Mouse (Mus musculus) urinary bladder, adult 18-20 months (tissue): ENCODE measurements around the gene Ppm1g.

Source experiments
- DNase-seq, 2 experiments: peaks; one replicate each; pipeline ENCODE4 v3.0.0; 2022; ENCODE audit warnings: low spot score in 2 of 2, mixed read lengths in 2 of 2

The Ppm1g gene

GRCm38 (mm10) chr5:31220448-31221303 lies at the start of gene Ppm1g:
Gene Ppm1g, minus strand, starts transcription at chr5:31220687.
- DNase-seq = peak; percentile 97 to 99

GRCm38 (mm10) chr5:31267686-31268085 lies 47.2 kb upstream of the Ppm1g start:
- no peak for DNase-seq

GRCm38 (mm10) chr5:31266101-31266500 lies 45.6 kb upstream of the Ppm1g start:
- DNase-seq = no peak

GRCm38 (mm10) chr5:31257616-31258015 lies 37.1 kb upstream of the Ppm1g start:
- no peak for DNase-seq

GRCm38 (mm10) chr5:31255971-31256370 lies 35.5 kb upstream of the Ppm1g start:
- no peak for DNase-seq

GRCm38 (mm10) chr5:31255381-31255780 lies 34.9 kb upstream of the Ppm1g start:
- no peak for DNase-seq

- DNase-seq = no peak
Observed at GRCm38 (mm10) chr5:31254901-31255300, 34.4 kb upstream of the Ppm1g start.

- DNase-seq = peak; percentile 37 to 73
Observed at GRCm38 (mm10) chr5:31254452-31254851, 34.0 kb upstream of the Ppm1g start.

GRCm38 (mm10) chr5:31253806-31254205 lies 33.3 kb upstream of the Ppm1g start:
- DNase-seq = no peak

GRCm38 (mm10) chr5:31252795-31253545 lies 32.5 kb upstream of the Ppm1g start:
- DNase-seq = no peak

GRCm38 (mm10) chr5:31252151-31252550 lies 31.7 kb upstream of the Ppm1g start:
- DNase-seq = no peak

- peak; percentile 62 to 67 for DNase-seq
Observed at GRCm38 (mm10) chr5:31251541-31252101, 31.1 kb upstream of the Ppm1g start, which contains the start of gene Krtcap3. Gene Krtcap3, plus strand, starts transcription at chr5:31251691.

- DNase-seq = no peak
Observed at GRCm38 (mm10) chr5:31250716-31251115, 30.2 kb upstream of the Ppm1g start.

GRCm38 (mm10) chr5:31242191-31242590 lies 21.7 kb upstream of the Ppm1g start:
- no peak for DNase-seq

- DNase-seq = no peak
Observed at GRCm38 (mm10) chr5:31241522-31242034, 21.1 kb upstream of the Ppm1g start.

- peak; percentile 88 to 94 for DNase-seq
Observed at GRCm38 (mm10) chr5:31240637-31241521, 20.4 kb upstream of the Ppm1g start, which contains the start of the genes Nrbp1 and Gm9970. Gene Nrbp1, plus strand, starts transcription at chr5:31240864. Gene Gm9970, minus strand, starts transcription at chr5:31241232.

GRCm38 (mm10) chr5:31226641-31227040 lies 6.2 kb upstream of the Ppm1g start:
- no peak for DNase-seq

GRCm38 (mm10) chr5:31222696-31223095 lies 2.2 kb upstream of the Ppm1g start:
- no peak for DNase-seq

- no peak for DNase-seq
Observed at GRCm38 (mm10) chr5:31221304-31221945, 938 bp upstream of the Ppm1g start.

- DNase-seq = no peak
Observed at GRCm38 (mm10) chr5:31219911-31220447, 508 bp downstream of the Ppm1g start.
